ENCODE assay signal across 26 mouse cellular contexts in the genomic region with DNA sequence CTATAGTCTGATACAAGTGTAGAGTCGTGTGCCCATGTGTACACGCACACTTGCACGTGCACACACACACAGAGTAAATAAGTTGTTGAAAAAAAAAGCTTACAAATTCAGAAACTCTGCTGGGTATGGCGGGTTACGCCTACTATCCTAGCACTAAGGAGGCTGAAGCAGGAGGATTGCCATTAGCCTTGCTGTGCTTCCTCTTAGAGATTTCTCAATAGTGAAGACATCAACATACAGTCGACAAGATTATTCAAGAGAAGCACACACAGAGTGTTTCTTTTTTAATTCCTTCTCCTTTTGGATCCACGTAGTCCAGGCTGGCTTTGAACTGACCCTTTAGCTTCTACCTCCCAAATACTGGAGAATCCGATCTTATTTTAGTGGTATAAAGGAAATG. TPM values are rescaled to one million over a fixed set of nuclear protein-coding genes. Genes with fewer than 3 reads are reported as not detected.
DNase-seq lines count a peak whose midpoint lies in the region; ATAC-seq and TF ChIP-seq lines count a peak whose summit lies in the region.
"Had no signal": no experiment of that assay in that cellular context is flagged by ENCODE, and none has a peak within 500 bp of the region (broad histone marks: within the 10 kb centered on the region; RNA-seq: fewer than 3 reads in every experiment).

No protein-coding gene starts in this region.

- DNase-seq in heart, adult 11 months: peak; percentile 22
- no peak for DNase-seq in heart, adult 2 months
- no peak for DNase-seq in testis, postnatal 10 days (ENCODE audit: low spot score)
- DNase-seq in ovary, postnatal 10 days (ENCODE audit: low spot score): no peak
- DNase-seq in MN1 (ENCODE audit: low spot score): no peak
- DNase-seq: adrenal gland, adult 2 months; adrenal gland, postnatal 14 days; cerebellum, adult 11-12 months; cerebellum, adult 8-10 months; cerebellum, postnatal 10 days; cerebellum, postnatal 36 days; gastrocnemius, postnatal 10 days; gastrocnemius, postnatal 36 days; heart, adult 18-20 months; heart, postnatal 14 days; heart, postnatal 4 days had no signal

- TF ChIP-seq EP300 in heart, adult 2 months (IDR thresholded peaks at IDR 0.05; ENCODE audit: insufficient read depth, low read depth, low read length): no peak

- H3K9ac ChIP-seq in heart, adult 2 months (ENCODE audit: low read depth, low read length): no peak overlapping the region
- H3K9ac ChIP-seq: forebrain, embryonic 13.5 days; heart, embryonic 13.5 days; hindbrain, embryonic 14.5 days had no signal

- H3K79me2 ChIP-seq in heart, adult 2 months (replicated peaks; ENCODE audit: control insufficient read depth, insufficient read depth, low read length): no peaks in the 10 kb centered on the region

- no peak for TF ChIP-seq CTCF in heart, adult 2 months (IDR thresholded peaks at IDR 0.05)
- TF ChIP-seq CTCF in testis, adult 2 months (IDR thresholded peaks at IDR 0.05; ENCODE audit: control insufficient read depth, insufficient read depth, insufficient replicate concordance, low read depth, low read length): no peak

- intact Hi-C loops in heart, adult 2 months (cut with DNase I): loop anchor here (10.0 kb wide), 1 partner anchor 275 kb away; no protein-coding TSS in a partner anchor

- no peak overlapping the region for H3K27ac ChIP-seq in heart, adult 2 months
- peak overlapping the region; percentile 49; the same call in 1 of the 2 replicates for H3K27ac ChIP-seq in testis, adult 2 months (ENCODE audit: control insufficient read depth, insufficient read depth, low read depth, low read length)
- H3K27ac ChIP-seq: forebrain, embryonic 10.5 days; forebrain, embryonic 13.5 days; heart, embryonic 10.5 days; heart, embryonic 13.5 days; hindbrain, embryonic 14.5 days; hindbrain, postnatal 0 days had no signal

- H3K27me3 ChIP-seq in heart, adult 2 months (ENCODE audit: control insufficient read depth, insufficient read depth, low read length): no peaks in the 10 kb centered on the region
- no peaks in the 10 kb centered on the region for H3K27me3 ChIP-seq in testis, adult 2 months (ENCODE audit: control insufficient read depth, insufficient read depth, low read length)
- H3K27me3 ChIP-seq: forebrain, embryonic 13.5 days; heart, embryonic 13.5 days; Patski had no signal

- ATAC-seq in monocyte, adult 5-6 weeks (replicated peaks; ENCODE audit: insufficient number of reproducible peaks, low FRiP score, low TSS enrichment, poor library complexity, severe bottlenecking): peak; percentile 55
- ATAC-seq: forebrain, embryonic 13.5 days; forebrain, embryonic 16.5 days; hindbrain, postnatal 0 days; Patski had no signal

- no peak overlapping the region for H3K4me3 ChIP-seq in heart, adult 2 months
- H3K4me3 ChIP-seq in testis, adult 2 months (ENCODE audit: control insufficient read depth, low read depth, low read length): no peak overlapping the region
- H3K4me3 ChIP-seq: forebrain, embryonic 10.5 days; forebrain, embryonic 13.5 days; heart, embryonic 10.5 days; heart, embryonic 13.5 days had no signal

- H3K36me3 ChIP-seq in heart, adult 2 months (ENCODE audit: control insufficient read depth, insufficient read depth, low read length): no peaks in the 10 kb centered on the region
- peaks cover 5% of the 10 kb centered on the region for H3K36me3 ChIP-seq in testis, adult 2 months (ENCODE audit: control insufficient read depth, insufficient read depth, low read length)

- no peak for TF ChIP-seq POLR2A in heart, adult 2 months (IDR thresholded peaks at IDR 0.05; ENCODE audit: insufficient read depth, low read depth, low read length)
- no peak for TF ChIP-seq POLR2A in testis, adult 2 months (IDR thresholded peaks at IDR 0.05; ENCODE audit: control insufficient read depth, low read depth, low read length)

- H3K4me1 ChIP-seq in heart, adult 2 months (ENCODE audit: control insufficient read depth, insufficient read depth, low read length): no peaks in the 10 kb centered on the region
- H3K4me1 ChIP-seq in testis, adult 2 months (ENCODE audit: control insufficient read depth, insufficient read depth, low read length): no peaks in the 10 kb centered on the region; the same call in 1 of the 2 replicates

- WGBS in heart, adult 2 months: 95% methylated on average over 8 of the region's 8 CpGs

RNA-seq across cellular contexts. Expression of a gene that starts 6.6 kb away (rescaled TPM):
- total RNA-seq in heart, adult 2 months (2021): 10 to 100 TPM; 62.7 to 66.2 TPM
- 25.0 and 43.4 TPM in 2 replicates for polyA plus RNA-seq in heart, adult 2 months (2012; rRNA removed)
- polyA plus RNA-seq in testis, adult 2 months (2012; rRNA removed): 22.5 and 24.1 TPM in 2 replicates
- total RNA-seq in monocyte, adult 5-6 weeks (2017): 45.6 to 47.6 TPM (median 47.0 TPM) in 3 replicates

RNA-seq across cellular contexts. Expression of a gene that starts 7.1 kb away (rescaled TPM):
- total RNA-seq in heart, adult 2 months (2021): 100 to 1,000 TPM; 134 to 135 TPM
- polyA plus RNA-seq in heart, adult 2 months (2012; rRNA removed): 111 and 218 TPM in 2 replicates
- polyA plus RNA-seq in testis, adult 2 months (2012; rRNA removed): 94.4 and 114 TPM in 2 replicates
- 374 to 473 TPM (median 406 TPM) in 3 replicates for total RNA-seq in monocyte, adult 5-6 weeks (2017)

RNA-seq across cellular contexts. Expression of a gene that starts 21.3 kb away (rescaled TPM):
- total RNA-seq in heart, adult 2 months (2021): 10 to 100 TPM; 31.1 to 34.1 TPM
- polyA plus RNA-seq in heart, adult 2 months (2012; rRNA removed): 9.8 and 19.5 TPM in 2 replicates
- 9.0 and 12.5 TPM in 2 replicates for polyA plus RNA-seq in testis, adult 2 months (2012; rRNA removed)
- total RNA-seq in monocyte, adult 5-6 weeks (2017): 1.1 to 3.1 TPM (median 1.6 TPM) in 3 replicates

RNA-seq across cellular contexts. Expression of a gene that starts 42.6 kb away (rescaled TPM):
- total RNA-seq in heart, adult 2 months (2021): 10 to 100 TPM; 47.0 to 62.7 TPM
- polyA plus RNA-seq in heart, adult 2 months (2012; rRNA removed): 63.4 and 99.8 TPM in 2 replicates
- 50.6 and 54.1 TPM in 2 replicates for polyA plus RNA-seq in testis, adult 2 months (2012; rRNA removed)
- total RNA-seq in monocyte, adult 5-6 weeks (2017): 44.6 to 80.4 TPM (median 63.0 TPM) in 3 replicates

RNA-seq across cellular contexts. Expression of a gene that starts 48.4 kb away (rescaled TPM):
- total RNA-seq in heart, adult 2 months (2021): 1 to 10 TPM; 3.9 to 4.9 TPM
- 2.4 and 5.8 TPM in 2 replicates for polyA plus RNA-seq in heart, adult 2 months (2012; rRNA removed)
- polyA plus RNA-seq in testis, adult 2 months (2012; rRNA removed): 45.4 and 45.8 TPM in 2 replicates
- 44.3 to 63.9 TPM (median 50.9 TPM) in 3 replicates for total RNA-seq in monocyte, adult 5-6 weeks (2017)
